Mouse (Mus musculus): ENCODE measurements around the gene Rorb.
A peak's percentile ranks its signal among the peaks of the same experiment; 100 is the strongest.

Gene Rorb

DNA sequence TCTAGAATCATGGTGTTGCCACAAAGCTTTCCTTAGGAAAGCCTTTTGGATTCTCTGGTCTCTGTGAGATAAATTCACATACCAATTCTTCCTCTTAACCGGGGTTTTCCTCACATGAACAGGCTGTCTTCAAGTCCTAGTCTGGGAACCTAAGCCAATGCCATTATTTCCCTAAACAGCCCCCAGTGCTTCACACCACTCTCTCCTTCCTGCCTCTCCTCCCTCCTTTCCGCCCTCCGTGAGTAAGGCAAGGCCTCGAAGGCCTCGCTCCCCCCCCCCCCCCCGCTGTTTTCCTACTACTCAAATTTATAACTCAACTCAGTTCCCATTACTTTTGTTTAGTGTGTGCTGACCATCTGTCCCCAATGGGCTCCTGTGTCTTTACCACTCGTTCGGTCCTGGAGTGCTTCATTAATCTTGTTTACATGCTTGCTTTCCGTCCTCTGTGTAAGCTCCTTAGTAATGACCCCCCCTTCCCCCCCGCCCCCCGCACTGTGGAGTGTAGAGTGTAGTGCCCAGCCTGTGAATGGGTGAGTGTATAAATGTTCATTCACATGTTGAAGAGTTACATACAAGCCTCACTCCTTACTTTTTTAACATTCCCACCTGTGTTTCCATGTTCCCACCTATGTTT, 106.9 kb downstream of the Rorb start:
- DNase-seq = no peak

DNA sequence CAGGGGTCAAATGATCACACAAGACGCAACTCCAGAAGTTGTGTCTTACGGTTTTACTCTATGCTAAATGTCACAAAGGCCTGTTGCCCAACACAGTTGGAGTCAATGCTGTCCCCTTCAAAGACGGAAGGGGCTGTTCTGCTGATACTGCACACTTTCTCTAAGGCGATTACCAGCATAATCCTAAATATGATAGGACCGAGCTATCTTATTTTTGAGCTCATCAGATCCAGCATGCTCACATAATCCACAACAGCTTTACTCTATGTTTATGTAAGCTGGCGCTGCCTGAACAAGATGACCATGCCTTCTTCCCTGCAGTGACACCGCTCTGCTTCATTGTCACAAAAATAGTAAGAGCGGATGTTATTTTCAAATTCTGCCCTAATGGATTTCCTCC, 112.0 kb downstream of the Rorb start:
- no peak for DNase-seq

DNA sequence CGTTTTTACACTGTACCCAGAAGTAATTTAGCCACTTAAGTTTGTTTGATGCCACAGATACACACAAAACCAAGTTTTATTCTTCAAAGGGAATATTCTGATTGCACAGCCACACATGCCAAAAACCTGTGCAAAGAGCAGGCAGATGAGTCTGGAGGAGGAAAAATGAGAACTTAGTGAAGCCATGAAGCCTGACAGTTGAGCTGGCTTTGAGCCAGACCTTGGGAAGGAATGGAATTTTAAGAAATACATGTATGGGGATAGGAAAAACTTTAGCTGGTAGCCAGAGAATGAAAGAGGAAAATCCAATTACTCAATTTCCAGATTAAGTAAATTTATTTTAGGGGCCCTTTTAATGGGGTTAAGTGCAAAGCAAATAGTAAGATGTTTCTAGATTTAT, 113.3 kb downstream of the Rorb start:
- DNase-seq = no peak

DNA sequence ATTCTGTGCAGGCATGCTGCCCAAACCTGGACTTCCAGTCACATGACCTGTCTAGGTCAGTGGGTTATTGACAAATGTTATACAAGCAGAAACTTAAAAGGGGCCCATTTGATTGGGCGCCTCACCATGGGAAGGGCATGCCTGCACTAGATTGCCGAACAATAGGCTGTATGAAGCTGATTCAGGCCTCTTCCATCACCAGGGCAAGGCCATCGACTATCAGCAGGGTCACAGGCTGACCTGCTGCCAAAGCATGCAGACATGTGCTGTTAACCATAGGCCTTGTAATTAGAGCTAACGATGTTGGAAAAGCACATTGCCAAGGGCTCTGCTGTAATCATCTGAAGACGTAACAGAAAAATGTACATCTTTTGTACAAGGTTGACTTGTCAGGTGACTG, 131.0 kb downstream of the Rorb start:
- no peak for DNase-seq

DNA sequence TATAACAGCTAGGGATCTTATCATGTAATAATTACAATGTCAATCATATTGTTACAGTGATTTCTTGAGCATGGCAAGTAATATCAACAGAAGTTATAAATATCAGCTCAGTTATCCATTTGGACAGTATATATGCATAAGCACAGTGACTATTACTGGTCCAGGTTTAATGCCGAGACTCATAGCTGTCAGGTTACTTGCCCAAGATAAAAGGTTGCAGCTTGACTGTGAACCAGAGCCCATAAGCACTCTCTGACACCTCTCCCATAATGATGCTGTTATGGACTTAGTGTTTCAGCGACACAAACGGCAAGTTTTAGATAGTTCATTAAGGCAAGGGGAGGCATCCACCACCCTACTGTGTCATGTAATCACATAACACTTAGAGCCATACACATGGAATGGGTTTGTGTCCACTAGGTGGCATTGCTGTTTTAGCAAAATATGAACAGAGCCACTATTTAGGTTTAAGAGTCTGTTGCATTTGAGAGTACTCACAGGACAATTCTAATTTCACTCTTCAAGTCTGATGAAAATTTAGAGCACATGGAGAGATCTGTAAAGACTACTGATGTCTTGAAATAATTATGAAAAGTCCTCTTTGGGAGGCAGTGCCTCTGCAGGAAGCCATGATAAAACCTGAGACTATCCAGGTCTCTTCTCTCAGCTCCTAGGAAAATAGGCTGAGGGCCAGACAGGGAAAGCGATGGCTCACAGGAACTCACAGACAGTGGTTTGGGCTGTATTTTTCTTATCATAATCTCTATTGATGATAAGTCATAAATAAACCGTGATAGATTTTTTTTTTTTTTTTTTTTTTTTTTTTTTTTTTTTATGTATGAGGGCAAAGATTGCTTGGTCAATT, 136.0 kb downstream of the Rorb start:
- no peak for DNase-seq

DNA sequence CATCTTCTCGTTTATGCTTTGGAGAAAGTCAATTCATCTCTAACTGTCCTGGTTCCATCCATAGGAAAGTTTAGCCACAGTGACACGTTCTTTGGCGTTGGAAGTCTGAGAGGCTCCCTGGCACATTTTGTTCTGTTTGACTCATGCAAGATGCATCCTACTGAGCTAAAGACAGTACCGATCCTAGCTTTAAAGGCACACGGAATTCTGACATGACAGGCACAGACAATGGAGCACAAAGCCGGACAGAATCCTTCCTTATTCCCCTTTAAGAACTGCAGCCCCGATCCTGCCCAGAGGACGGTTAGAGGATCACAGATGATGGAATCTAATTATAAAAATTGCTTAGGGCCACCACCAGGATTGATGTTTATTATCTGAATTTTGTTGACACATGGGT, 141.6 kb downstream of the Rorb start:
- DNase-seq = no peak

DNA sequence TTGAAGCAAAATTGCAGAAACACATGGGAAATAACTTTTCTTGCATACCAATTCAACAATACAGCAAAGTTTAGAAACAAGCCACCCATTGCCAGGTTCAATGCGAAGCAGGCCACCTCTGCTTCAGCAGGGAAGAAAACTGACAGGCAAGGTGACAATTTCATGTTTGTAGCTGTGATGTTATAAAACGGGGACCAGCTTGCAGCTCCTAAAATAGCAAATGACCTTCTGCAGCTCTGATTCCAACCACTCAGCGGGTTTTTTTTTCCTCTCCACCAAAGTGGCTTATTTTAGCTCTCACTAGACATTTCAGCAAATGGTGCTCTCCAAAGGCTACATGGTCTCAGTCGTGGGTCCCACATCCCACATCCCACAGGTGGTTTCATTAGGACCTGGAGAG, 143.7 kb downstream of the Rorb start:
- no peak for DNase-seq

DNA sequence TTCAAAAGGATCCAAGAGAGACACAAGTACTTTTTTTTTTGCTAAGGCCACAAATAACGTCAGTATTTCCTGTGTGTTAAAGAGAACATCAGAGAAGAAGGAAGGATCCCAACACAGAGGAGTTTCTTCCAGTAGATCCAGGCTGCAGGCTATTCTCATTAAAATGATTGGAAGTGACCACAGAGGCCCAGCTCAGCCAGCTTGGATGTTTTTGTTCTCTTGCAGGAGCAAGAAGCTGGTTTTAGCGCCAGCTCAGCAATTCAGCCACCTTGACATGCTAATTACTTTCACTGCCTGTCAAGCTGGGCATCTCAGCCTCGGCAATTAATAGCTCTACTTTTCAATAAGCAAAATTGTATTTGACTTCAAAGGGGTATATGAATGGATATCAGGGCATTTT, 151.1 kb downstream of the Rorb start:
- DNase-seq = no peak

DNA sequence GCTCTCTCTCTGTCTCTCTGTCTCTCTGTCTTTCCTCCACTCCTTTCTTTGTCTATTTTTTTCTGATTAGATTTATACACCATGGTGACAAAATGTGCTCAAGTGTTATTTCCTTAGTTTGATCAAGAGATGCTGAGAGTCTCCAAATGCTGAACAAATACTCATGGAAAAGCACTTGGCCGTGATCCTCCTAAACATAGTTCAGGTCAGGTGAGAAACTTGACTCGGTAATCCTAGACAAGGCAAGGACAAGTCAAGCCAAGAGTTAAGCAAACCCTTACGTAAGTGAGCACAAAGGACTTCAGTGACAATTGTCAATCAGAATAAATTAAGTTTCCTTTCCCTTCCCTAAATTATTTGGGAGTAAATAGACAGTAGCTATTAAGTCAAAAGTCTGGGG, 158.2 kb downstream of the Rorb start:
- no peak for DNase-seq

DNA sequence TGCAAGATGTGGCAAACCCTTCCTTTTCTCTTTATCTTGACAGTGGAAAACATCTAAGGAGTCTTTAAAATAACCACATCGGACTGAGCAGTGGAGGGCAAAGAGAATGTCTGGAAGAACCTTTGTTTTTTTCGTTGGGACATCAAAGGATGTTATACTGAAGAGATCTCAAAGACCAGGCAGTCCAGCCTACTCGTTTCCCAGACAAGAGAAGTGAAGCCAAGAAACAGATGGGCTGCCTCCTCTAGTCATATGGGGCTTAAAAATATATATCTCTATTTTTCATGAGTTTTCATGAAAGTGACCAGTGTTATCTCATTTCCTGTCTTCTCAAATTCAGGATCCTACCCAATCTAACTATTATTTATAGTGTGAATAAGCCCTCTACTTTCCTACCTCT, 163.8 kb downstream of the Rorb start:
- no peak for DNase-seq

DNA sequence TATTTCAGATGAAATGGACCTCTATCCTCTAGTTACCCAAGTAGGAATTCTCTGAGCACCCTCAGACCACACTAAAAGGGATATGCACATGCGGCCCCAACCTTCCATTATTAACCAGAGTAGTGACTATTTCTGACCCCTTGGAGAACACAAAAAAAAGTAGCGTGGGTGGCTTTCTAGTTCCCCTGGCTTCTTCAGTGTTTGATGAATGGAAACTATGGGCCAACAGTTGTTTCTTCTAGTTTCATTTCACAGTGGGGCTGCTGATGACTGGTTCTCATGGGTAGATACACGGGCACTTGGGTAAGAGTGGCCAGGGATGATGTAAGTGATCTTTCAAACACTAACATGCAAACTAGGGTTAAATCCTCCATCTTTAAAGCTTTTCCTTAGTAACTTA, 165.7 kb downstream of the Rorb start:
- no peak for DNase-seq

DNA sequence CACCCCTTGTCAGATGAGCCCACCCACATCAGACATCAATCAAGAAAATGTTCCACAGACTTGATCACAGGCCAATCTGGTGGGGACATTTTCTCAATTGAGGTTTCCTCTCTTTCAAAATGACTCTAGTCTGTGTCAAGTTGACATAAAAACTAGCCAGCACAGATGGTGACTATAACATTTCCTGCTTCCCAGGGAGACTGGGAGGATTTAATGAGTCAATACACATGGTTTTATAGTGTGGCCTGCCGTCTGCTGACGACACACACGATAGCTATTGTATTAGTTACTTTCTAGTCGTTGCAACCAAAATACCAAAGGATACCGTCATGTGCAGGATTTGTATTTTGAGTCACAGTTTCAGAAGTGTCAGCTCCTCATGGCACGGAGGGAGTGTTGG, 169.6 kb downstream of the Rorb start:
- no peak for DNase-seq

DNA sequence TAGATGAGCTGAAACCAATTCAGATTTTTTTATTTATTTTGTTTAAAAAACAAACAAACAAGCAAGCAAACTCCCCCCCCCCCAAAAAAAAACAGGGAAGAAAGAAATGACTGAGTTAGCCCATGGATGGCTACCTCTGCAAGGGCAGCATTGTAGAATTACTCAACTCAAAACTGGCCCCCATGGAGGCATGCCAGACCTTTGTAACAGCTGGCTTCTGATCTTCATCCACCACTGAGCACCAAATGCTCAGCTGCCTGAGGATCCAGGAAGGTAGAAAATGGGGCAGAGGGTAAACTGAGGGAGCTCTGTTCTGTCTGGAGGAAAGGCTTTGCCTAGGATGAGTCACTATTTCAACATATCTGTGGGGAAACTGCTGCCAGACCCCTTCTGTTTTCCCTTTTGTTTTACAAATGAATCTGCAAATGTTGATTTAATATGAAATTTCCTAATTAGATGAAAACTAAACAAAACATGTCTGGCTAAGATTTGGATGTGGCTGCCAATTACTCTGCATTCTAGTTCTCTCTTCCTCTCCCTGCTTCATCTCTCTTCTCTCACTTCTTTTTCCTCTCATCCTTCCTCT, 199.1 kb downstream of the Rorb start:
- DNase-seq = no peak

DNA sequence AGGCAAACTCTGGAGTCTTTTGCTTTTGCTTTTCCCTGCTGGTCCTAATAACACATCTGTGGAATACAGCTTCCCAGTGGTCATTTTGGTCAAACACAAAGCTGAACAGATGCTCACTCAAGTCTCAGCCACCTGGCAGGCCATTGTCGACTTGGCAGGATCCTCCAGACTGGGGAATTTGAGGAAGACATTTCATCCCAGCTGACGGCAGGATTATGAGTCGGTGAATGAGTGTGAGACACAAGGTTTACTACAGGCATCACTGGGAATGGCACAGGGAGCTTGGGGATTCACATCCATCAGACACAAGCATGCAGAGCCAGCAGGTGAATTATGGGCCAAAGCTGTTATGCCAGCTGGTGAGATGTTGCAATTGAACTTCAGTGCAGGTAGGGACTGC, 201.4 kb downstream of the Rorb start:
- no peak for DNase-seq

DNA sequence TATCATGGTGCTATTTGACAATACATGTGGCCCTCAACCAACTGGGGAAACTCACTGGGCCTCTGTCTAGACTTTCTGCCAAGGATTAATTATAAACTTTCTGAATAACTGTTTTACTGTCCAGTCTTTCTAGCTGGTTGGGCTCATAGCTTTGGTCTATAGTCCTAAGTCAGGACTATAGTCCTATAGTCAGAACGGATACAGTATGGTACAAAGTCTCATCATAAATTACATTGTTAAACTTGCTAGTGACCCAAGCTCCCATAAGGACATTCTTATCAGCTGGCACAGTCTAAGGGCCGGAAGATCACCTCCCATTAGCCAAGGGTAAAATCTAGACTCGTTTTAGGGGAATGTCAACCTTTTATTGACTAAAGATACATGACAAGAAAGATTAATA, 205.5 kb downstream of the Rorb start:
- DNase-seq = no peak

DNA sequence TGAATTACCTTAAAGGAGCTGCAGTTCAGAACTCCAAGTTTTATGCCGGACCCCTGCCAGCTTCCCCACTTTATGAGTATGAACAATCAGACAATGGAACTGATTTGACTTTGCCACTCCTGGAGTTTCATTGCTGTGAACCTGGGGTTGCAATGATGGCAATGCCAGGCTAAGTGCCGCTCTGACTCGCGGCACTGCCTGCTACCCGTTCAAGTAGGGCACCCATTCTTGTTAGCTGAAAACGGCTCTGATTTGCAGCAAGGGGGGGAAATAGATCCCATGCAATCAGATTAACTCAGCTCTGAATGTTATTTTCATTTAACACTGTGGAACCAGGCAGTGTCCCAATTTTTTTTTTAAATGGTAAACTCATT, 208.3 kb downstream of the Rorb start:
- DNase-seq = no peak

DNA sequence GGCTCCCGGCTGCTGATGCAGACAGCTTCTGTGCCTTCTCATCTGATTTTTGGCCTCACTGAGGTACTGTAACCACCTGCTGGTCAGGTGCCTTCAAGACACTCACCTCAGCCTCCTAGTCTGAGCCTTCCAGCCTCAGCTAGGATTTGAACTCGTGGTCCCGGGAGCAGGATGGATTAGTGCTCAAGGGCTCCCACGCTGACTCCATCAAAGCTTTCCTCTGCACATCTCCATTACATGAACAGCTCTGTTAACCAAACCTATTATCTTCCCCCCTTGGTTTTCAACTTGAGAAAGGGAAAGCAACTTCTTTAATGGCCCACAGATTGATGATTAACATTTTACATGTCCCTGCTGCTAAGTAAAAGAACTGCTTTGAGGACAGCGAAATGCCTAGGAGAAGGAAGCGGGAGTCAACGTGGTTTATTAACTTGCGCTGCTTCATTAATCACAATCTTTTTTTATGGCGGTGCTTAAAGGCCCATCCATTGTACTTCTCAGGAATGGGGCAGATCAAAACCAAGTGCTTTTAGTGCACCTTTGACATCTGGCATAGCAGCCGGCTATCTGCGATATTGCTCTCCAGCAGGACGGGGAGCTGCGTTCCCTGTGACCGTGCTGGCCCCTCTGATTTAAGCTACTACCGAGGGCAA, 208.8 kb downstream of the Rorb start:
- DNase-seq = no peak

DNA sequence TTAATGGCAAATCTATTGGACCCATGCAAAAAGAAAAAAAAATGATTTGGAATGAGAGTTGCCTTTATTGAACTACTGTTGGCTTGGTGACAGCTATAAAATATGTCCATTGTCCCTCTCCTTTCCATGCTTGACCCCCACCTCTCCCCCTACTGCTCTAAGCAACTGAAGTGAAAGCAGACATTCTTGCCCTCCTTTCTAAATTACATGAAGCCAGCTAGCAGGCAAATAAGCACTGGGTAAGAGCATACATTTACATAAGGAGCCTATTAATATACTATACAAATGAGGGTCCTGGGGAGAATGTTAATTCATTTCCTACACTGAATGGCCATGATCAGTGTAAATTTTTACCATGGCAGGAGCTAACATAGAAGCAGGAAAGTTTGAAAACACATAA, 212.8 kb downstream of the Rorb start:
- DNase-seq = no peak

DNA sequence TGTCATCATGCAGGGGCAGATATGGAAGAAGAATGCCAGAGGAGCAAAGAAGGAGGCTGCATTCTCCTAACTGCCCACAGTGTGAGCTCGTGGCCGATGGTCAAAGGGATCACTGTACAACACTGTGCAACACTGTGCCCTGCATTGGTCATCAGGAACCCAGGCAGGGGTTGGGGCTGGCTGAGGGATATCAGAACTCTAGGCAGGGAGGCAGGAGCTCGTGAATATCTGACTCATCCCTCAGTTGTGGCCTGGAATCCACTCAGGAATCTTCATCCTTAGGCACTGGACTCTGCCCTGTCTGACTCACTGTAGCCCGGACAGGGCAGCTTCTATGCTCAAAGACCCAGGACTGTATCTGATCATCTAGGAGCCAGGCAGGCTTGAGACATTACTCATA, 220.8 kb downstream of the Rorb start:
- DNase-seq = no peak

DNA sequence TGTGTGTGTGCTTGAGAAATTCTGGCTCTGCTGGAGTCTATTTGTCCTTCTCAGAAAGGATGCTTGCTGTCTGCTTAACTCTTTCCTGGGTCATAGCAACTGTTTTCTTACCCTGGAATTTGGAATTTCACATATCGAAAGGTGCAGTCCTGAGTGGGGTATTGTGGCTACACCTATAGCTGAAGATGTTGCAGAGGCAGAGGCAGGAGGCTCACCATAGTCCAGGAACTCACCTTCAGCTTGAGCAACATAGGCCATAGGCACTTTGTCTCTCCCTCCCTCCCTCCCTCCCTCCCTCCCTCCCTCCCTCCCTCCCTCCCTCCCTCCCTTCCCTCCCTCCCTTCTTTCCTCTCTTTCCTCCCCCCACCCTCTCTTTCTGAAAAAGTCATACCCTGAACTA, 221.4 kb downstream of the Rorb start:
- no peak for DNase-seq

DNA sequence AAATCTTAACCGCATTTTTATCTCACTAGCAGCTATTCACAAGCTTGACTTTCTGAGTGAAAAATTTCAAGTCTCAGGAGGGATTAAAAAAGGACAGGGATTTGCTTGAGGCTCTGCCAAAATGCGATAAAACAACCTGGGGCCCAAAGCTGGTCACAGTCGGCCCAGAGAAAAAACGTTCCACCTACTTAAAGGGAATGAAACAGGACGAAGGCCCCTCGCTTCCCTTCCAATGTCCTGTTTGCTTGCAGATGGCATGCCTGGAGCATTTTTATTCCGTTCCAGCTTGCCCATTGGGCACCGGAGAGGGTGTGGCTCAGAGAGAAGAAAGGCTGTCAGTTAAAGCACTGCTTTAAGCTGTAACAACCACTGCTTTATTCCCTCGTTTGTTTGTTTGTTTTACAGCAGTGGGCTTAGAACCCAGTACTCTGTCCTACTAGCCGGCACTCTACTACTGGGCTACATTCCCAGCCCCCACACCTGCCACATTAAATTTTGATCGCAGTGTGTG, 221.8 kb downstream of the Rorb start:
- peak; percentile 28 for DNase-seq

DNA sequence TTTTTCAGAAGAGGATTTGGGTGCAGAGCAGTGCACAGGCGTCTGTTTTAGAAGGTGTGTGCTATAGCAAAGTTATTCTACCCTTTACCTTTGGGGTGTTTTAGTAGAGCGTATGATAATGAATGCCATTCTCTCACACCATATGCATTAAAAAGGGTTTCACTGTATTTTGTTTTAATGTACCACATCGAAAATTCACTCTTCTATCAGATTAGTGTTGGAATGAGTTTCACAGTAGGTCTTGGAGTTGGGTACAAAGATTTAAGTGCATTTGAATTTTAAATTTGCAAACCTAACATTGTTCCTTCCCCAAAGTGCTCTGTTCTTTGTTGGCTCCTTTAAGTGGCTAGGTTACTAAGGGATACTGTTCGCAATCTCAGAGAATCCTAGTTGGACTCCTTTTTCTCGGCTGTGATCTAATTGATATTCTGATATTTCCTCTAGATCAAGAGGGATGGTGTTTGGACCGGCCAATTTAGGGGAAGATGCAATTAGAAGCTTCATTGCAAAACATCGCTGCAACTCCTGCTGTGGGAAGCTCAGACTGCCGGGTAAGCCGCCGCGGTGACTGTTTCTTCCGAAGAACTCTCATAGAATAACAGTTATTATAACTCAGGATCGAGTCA, 222.4 kb downstream of the Rorb start:
- DNase-seq = peak; percentile 9
